14 mouse cellular contexts compared by ENCODE assay signal in genomic region chr5:134295277-134296050, GRCm38 (mm10). TPM values are rescaled to one million over a fixed set of nuclear protein-coding genes. Genes with fewer than 3 reads are reported as not detected.
DNase-seq lines count a peak whose midpoint lies in the region; ATAC-seq and TF ChIP-seq lines count a peak whose summit lies in the region.
"Had no signal": no experiment of that assay in that cellular context is flagged by ENCODE, and none has a peak within 500 bp of the region (broad histone marks: within the 10 kb centered on the region; RNA-seq: fewer than 3 reads in every experiment).

No protein-coding gene starts in this region.

- H3K4me2 ChIP-seq in intestine, embryonic 16.5 days (ENCODE audit: low read depth, low read length), result no peak overlapping the region
- H3K4me2 ChIP-seq in liver, postnatal 0 days (ENCODE audit: low read depth, low read length), result no peak overlapping the region
- no peak overlapping the region for H3K4me2 ChIP-seq in hindbrain, embryonic 16.5 days (ENCODE audit: low read length)
- H3K4me2 ChIP-seq: heart, embryonic 12.5 days; hindbrain, embryonic 12.5 days had no signal

- no peak for TF ChIP-seq CTCF in liver, postnatal 0 days (IDR thresholded peaks at IDR 0.05; ENCODE audit: low read depth)

- H3K4me3 ChIP-seq in intestine, embryonic 16.5 days (ENCODE audit: low read length), result no peak overlapping the region
- no peak overlapping the region for H3K4me3 ChIP-seq in liver, postnatal 0 days (ENCODE audit: low read depth, low read length)
- H3K4me3 ChIP-seq in hindbrain, embryonic 16.5 days (ENCODE audit: low read length), result no peak overlapping the region
- H3K4me3 ChIP-seq: heart, embryonic 12.5 days; hindbrain, embryonic 12.5 days had no signal

- H3K9ac ChIP-seq in intestine, embryonic 16.5 days (ENCODE audit: low read depth, low read length), result no peak overlapping the region
- H3K9ac ChIP-seq in liver, postnatal 0 days (replicated peaks), result no peak overlapping the region
- no peak overlapping the region for H3K9ac ChIP-seq in hindbrain, embryonic 16.5 days (ENCODE audit: low read depth, low read length)
- H3K9ac ChIP-seq: heart, embryonic 12.5 days; hindbrain, embryonic 12.5 days had no signal

- no peaks in the 10 kb centered on the region for H3K27me3 ChIP-seq in intestine, embryonic 16.5 days (replicated peaks; ENCODE audit: control insufficient read depth, insufficient read depth, low read length)
- H3K27me3 ChIP-seq in liver, postnatal 0 days (ENCODE audit: insufficient read depth, low read length), result no peaks in the 10 kb centered on the region
- no peaks in the 10 kb centered on the region for H3K27me3 ChIP-seq in hindbrain, embryonic 16.5 days (replicated peaks; ENCODE audit: control insufficient read depth, insufficient read depth, low read length)
- H3K27me3 ChIP-seq: heart, embryonic 12.5 days; hindbrain, embryonic 12.5 days had no signal

- peak; percentile 47; the same call in 1 of the 2 replicates for ATAC-seq in intestine, embryonic 16.5 days
- peak; percentile 77 for ATAC-seq in liver, postnatal 0 days
- no peak for ATAC-seq in hindbrain, embryonic 16.5 days

- 84% methylated on average over 16 of the region's 16 CpGs for WGBS in intestine, embryonic 16.5 days
- WGBS in liver, postnatal 0 days (ENCODE audit: insufficient replicate concordance), result 73% methylated on average over 16 of the region's 16 CpGs
- WGBS in hindbrain, embryonic 16.5 days, result 85% methylated on average over 16 of the region's 16 CpGs

- no peaks in the 10 kb centered on the region for H3K9me3 ChIP-seq in intestine, embryonic 16.5 days (ENCODE audit: control insufficient read depth, low read length)
- H3K9me3 ChIP-seq in liver, postnatal 0 days (ENCODE audit: low read length), result no peaks in the 10 kb centered on the region
- H3K9me3 ChIP-seq in hindbrain, embryonic 16.5 days (ENCODE audit: control insufficient read depth, low read length), result no peaks in the 10 kb centered on the region
- H3K9me3 ChIP-seq: hindbrain, embryonic 12.5 days had no signal

- H3K36me3 ChIP-seq in intestine, embryonic 16.5 days (ENCODE audit: control insufficient read depth, insufficient read depth, low read length), result peaks cover 9% of the 10 kb centered on the region
- H3K36me3 ChIP-seq in liver, postnatal 0 days (replicated peaks; ENCODE audit: insufficient read depth, low read length), result peaks cover 30% of the 10 kb centered on the region
- peaks cover 26% of the 10 kb centered on the region for H3K36me3 ChIP-seq in hindbrain, embryonic 16.5 days (ENCODE audit: control insufficient read depth, insufficient read depth, low read length)

- H3K4me1 ChIP-seq in intestine, embryonic 16.5 days (ENCODE audit: control insufficient read depth, insufficient read depth, low read length), result no peaks in the 10 kb centered on the region; the same call in 1 of the 2 replicates
- no peaks in the 10 kb centered on the region; the same call in 1 of the 2 replicates for H3K4me1 ChIP-seq in liver, postnatal 0 days (ENCODE audit: insufficient read depth)
- no peaks in the 10 kb centered on the region for H3K4me1 ChIP-seq in hindbrain, embryonic 16.5 days (ENCODE audit: control insufficient read depth, insufficient read depth, low read depth, low read length)
- H3K4me1 ChIP-seq: hindbrain, embryonic 12.5 days had no signal

- TF ChIP-seq EP300 in liver, postnatal 0 days (IDR thresholded peaks at IDR 0.05; ENCODE audit: low read depth), result no peak

- intact Hi-C loops in left cerebral cortex, postnatal 36 days (cut with DNase I), result no loop called here

- DNase-seq in cerebellum, postnatal 36 days, result peak; percentile 33 to 36
- no peak for DNase-seq in cerebellum, adult 8-10 months
- DNase-seq in left cerebral cortex, postnatal 36 days (ENCODE audit: low spot score in 2 of 2), result peak; percentile 37 to 61
- DNase-seq in left cerebral cortex, adult 11 months (ENCODE audit: low spot score), result no peak
- DNase-seq in liver, postnatal 0 days, result no peak
- no peak for DNase-seq in urinary bladder, postnatal 4 days (ENCODE audit: low spot score in 2 of 2)
- DNase-seq: adrenal gland, postnatal 10 days; lung, postnatal 10 days; midbrain, embryonic 14.5 days; thymus, postnatal 14 days had no signal

- no peak overlapping the region for H3K27ac ChIP-seq in intestine, embryonic 16.5 days (ENCODE audit: low read length)
- 0 out of 2 replicates have a peak overlapping the region, but pooled peaks have one; percentile 13 for H3K27ac ChIP-seq in liver, postnatal 0 days (ENCODE audit: low read depth)
- H3K27ac ChIP-seq in hindbrain, embryonic 16.5 days (ENCODE audit: low read depth, low read length), result no peak overlapping the region
- H3K27ac ChIP-seq: hindbrain, embryonic 12.5 days had no signal

RNA-seq across cellular contexts. Expression of gene Gtf2i, which starts 19.1 kb away (rescaled TPM):
- total RNA-seq in left cerebral cortex, postnatal 36 days (2021), result 100 to 1,000 TPM; 212 to 223 TPM
- 86.7 and 91.5 TPM in 2 replicates for polyA plus RNA-seq in intestine, embryonic 16.5 days (2015; fragmentation: Nextera tagmentation; extraction: Ambion mirVana)
- polyA plus RNA-seq in liver, postnatal 0 days (2015; fragmentation: Nextera tagmentation; extraction: Ambion mirVana), result 29.8 and 34.7 TPM in 2 replicates
- 132 and 141 TPM in 2 replicates for polyA plus RNA-seq in hindbrain, embryonic 16.5 days (2015; fragmentation: Nextera tagmentation; extraction: Ambion mirVana)

Comparison
In these comparisons a context has a peak if more than half of its experiments do, and no peak if none do; other contexts are left out.
1. DNase-seq: peak in cerebellum, postnatal 36 days (2 of 2) and left cerebral cortex, postnatal 36 days (2 of 2); none in cerebellum, adult 8-10 months (single experiment), left cerebral cortex, adult 11 months (single experiment), liver, postnatal 0 days (single experiment) and urinary bladder, postnatal 4 days (0 of 2).